Mouse (Mus musculus) sigmoid colon, adult 10 weeks (tissue): ENCODE measurements around the gene Gm14401. TPM values are rescaled to one million over a fixed set of nuclear protein-coding genes. Genes with fewer than 3 reads are reported as not detected.

ENCODE experiments used
- polyA plus RNA-seq: library from polyadenylated mRNA; stranded (reverse); fragments of 350-450 nt; fragmentation: Illumina TruSeq; extraction: RNeasy Lipid Tissue Mini Kit (QIAGEN cat#74804); gene quantifications from one replicate; pipeline ENCODE4 v1.2.3, GENCODE M21; 2014; ENCODE audit warnings: low read depth, low replicate concordance

The Gm14401 gene
- 0.50 TPM for polyA plus RNA-seq

DNA sequence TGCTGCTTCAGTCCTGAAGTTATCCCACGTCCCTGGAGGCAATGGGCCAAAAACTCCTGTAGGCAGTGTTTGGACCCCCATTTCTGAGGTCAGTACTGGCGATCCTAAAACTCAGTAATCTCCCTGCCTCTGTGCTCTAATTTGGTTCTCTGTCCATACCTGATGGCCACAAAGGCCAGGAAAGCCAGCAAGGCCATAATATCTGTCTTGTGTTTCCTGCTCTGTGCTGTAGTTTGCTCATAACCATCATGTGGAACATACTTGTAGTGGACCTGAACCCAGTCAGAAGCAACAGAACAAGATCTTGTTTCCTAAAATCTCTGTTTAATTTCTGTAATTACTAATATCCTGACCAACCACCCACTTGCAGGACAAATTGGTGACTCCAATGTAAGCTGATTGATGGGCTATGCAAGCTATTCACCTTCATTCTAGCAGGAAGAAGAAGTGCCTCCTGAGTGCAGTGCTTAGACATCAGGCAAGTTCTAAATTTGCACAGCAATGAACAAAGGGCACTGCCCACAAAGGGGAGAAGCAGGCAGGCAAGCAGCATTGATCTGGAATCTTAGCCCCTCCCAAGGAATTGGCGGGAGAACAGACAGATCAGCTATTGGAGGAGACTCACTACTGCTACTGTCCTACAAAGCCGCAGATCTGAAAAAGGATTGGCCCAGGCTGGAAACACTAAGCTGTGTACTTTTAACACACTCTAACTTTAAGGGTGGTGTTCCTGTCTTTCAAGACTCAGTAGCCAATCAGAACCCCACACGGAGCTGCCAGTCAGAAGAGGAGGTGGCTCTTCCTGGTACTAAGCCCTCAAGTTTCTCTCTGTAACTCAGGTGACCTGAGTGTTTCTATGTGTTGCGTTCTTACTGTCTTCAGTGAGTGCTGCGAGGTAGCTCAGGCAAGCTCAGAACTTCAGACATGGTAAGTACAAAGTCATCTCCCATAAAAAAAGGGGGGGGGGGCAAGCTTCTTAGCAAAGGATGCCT lies at the start of gene Gm14401:
Gene Gm14401 (plus strand): TSS at position 889 of the 992 bp plus-strand sequence.

Other genes starting within 250 kb of the Gm14401 start
- gene Gm14408, start 243.2 kb upstream of the Gm14401 start, polyA plus RNA-seq, result not detected
- gene Gm14296, start 146.5 kb upstream of the Gm14401 start, polyA plus RNA-seq, result 48.9 TPM
- 27.9 TPM for gene Gm14419, start 73.4 kb upstream of the Gm14401 start, polyA plus RNA-seq
- gene Gm14410, start 132.1 kb downstream of the Gm14401 start, polyA plus RNA-seq, result 72.2 TPM
- not detected for gene Gm14409, start 192.7 kb downstream of the Gm14401 start, polyA plus RNA-seq
- 2.0 TPM for gene Gm14412, start 250.0 kb downstream of the Gm14401 start, polyA plus RNA-seq